Mouse (Mus musculus) myocyte (in vitro differentiated cells): ENCODE results near the gene Dbx2.

Experiments used
- CEBPB ChIP-seq: IDR thresholded peaks from 2 replicates; pipeline ENCODE4 v1.6.1; 2011; ENCODE audit warnings: mild to moderate bottlenecking, moderate library complexity; ENCODE audit not compliant: poor library complexity, insufficient read depth, severe bottlenecking
- POLR2A ChIP-seq: IDR thresholded peaks from one replicate; pipeline ENCODE4 v1.6.1; 2011; ENCODE audit warnings: low read depth, mild to moderate bottlenecking, control low read depth, moderate library complexity; ENCODE audit not compliant: insufficient read length
- POLR2AphosphoS2 ChIP-seq: IDR thresholded peaks from one replicate; pipeline ENCODE4 v1.6.1; 2011; ENCODE audit warnings: low read depth, control low read depth; ENCODE audit not compliant: insufficient read length
- TCF12 ChIP-seq: IDR thresholded peaks from one replicate; pipeline ENCODE4 v1.6.1; 2011; ENCODE audit warnings: mild to moderate bottlenecking, control low read depth; ENCODE audit not compliant: poor library complexity, insufficient read depth, severe bottlenecking
- TCF3 ChIP-seq: IDR thresholded peaks from one replicate; pipeline ENCODE4 v1.6.1; 2011; ENCODE audit warnings: low read depth, control low read depth; ENCODE audit not compliant: insufficient read length

- TF ChIP-seq TCF3, result no peak
- TF ChIP-seq POLR2AphosphoS2, result no peak
- TF ChIP-seq CEBPB, result no peak
- TF ChIP-seq POLR2A, result no peak
- TF ChIP-seq TCF12, result no peak
These were observed 43.6 kb upstream of the Dbx2 start for GRCm38 (mm10) chr15:95699371-95699770.
